Mouse (Mus musculus): ENCODE results near the gene Gm19426. TPM values are rescaled to one million over a fixed set of nuclear protein-coding genes. Genes with fewer than 3 reads are reported as not detected.

The Gm19426 gene
- polyA plus RNA-seq (2012; ENCODE audit: insufficient read depth, low replicate concordance) = 3.0 TPM in 1 of 2 replicates, not detected in the other

DNA sequence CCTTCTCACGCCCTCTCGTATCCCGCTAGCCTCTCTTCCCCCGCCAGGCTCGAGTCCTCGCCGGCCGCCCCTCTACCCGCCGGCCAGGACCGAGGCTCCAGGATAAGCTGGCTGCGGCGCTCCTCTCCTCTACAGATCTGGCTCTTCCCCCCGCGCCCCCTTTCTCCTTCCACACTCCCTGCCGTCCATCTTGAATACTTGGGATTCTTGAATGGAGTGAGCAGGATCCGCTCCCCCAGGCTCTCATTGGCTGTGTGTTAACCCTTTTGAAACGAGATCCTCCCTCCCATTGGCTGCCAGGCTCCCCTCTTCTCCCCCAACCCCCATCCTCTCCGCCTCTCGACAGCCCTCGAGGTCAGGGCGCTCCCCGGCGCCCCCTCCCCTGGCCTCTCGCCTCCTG lies at the start of gene Gm19426:
TSS of gene Gm19426 (minus strand) at position 95 of the 400 bp plus-strand sequence.
- Histone ChIP-seq H3K27me3 (replicated peaks) (peaks cover 35% of the 10 kb centered on the region), H3K4me3 (replicated peaks) (peak within 1 kb of the TSS; percentile 94), H3K9me3 (no peaks in the 10 kb centered on the region), H3K4me1 (peaks cover 70% of the 10 kb centered on the region), H3K36me3 (replicated peaks; ENCODE audit: low read length) (peaks cover 10% of the 10 kb centered on the region)
- no peak for TF ChIP-seq FLI1 (IDR thresholded peaks at IDR 0.05; ENCODE audit: low read length)
- TF ChIP-seq GATA1 (IDR thresholded peaks at IDR 0.05; ENCODE audit: borderline replicate concordance, low read length) = no peak

DNA sequence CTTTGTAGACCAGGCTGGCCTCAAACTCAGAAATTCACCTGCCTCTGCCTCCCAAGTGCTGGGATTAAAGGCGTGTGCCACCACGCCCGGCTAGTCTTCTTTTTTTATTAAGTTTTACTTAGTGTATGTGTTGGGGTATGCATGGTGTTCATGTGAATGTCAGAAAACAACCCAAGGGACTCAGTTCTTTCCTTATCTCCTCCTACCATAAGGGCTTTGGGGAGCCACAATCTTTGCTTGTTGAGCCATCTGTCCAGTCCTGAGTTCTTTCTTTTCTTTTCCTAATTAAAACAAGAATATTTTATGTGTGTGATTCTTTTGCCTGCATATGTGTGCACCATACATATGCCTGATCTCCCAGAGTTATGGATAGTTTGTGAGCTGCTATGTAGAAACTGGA lies 49.7 kb upstream of the Gm19426 start:
- no peak overlapping the region for H3K4me3 ChIP-seq (replicated peaks)
- H3K36me3 ChIP-seq (replicated peaks; ENCODE audit: low read length) = no peaks in the 10 kb centered on the region
- no peak for TF ChIP-seq FLI1 (IDR thresholded peaks at IDR 0.05; ENCODE audit: low read length)
- no peak for TF ChIP-seq GATA1 (IDR thresholded peaks at IDR 0.05; ENCODE audit: borderline replicate concordance, low read length)
- peaks cover 24% of the 10 kb centered on the region for H3K4me1 ChIP-seq
- no peaks in the 10 kb centered on the region for H3K27me3 ChIP-seq (replicated peaks)
- H3K9me3 ChIP-seq = peaks cover 16% of the 10 kb centered on the region

DNA sequence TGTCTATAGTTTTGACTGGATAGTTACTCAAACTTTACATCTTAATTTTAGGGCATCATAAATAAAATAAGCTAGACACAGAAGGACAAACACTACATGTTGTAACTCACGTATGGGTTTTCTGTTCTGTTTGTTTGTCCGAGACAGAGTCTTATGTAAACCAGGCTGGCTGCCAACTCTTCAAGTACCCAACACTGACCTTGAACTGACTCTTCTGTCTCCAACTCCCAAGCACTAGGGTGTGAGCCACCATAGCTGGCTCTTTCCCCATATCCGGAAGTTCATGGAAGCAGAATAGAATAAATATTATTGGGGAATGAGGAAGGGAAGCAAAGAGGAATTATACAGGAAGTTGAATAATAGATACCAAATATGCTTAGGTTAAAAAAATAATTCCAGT lies 49.1 kb upstream of the Gm19426 start:
- H3K4me3 ChIP-seq (replicated peaks) = no peak overlapping the region
- peaks cover 22% of the 10 kb centered on the region for H3K4me1 ChIP-seq

DNA sequence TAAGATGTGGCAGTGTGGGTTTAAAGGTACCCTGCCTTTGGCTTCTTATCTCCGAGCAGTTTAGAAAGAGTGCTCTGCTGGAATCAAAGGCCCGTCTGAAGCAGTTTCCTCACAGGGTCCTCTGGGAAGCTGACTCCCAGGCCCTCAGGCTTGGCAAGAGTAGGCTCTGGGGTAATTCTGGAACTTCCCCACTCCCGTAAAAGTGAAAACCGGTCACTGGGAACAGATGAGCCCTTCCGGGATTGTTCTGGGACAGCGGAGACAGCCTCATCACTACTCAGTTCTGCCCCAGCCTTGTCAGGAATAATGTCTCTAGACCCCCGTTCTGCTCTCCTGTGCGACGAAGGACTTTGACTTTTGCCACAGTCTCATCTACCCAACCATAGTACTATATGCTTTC lies 47.0 kb upstream of the Gm19426 start:
- Histone ChIP-seq H3K36me3 (replicated peaks; ENCODE audit: low read length) (no peaks in the 10 kb centered on the region), H3K4me1 (peaks cover 26% of the 10 kb centered on the region), H3K4me3 (replicated peaks) (no peak overlapping the region), H3K27me3 (replicated peaks) (peaks cover 3% of the 10 kb centered on the region), H3K9me3 (peaks cover 11% of the 10 kb centered on the region)
- TF ChIP-seq GATA1 (IDR thresholded peaks at IDR 0.05; ENCODE audit: borderline replicate concordance, low read length) = no peak
- TF ChIP-seq FLI1 (IDR thresholded peaks at IDR 0.05; ENCODE audit: low read length) = no peak

More for the DNA sequence above, 49.1 kb upstream of the Gm19426 start:
- Histone ChIP-seq H3K36me3 (replicated peaks; ENCODE audit: low read length) (no peaks in the 10 kb centered on the region), H3K9me3 (peaks cover 16% of the 10 kb centered on the region), H3K27me3 (replicated peaks) (peaks cover 3% of the 10 kb centered on the region)
- TF ChIP-seq GATA1 (IDR thresholded peaks at IDR 0.05; ENCODE audit: borderline replicate concordance, low read length) = no peak
- TF ChIP-seq FLI1 (IDR thresholded peaks at IDR 0.05; ENCODE audit: low read length) = no peak

DNA sequence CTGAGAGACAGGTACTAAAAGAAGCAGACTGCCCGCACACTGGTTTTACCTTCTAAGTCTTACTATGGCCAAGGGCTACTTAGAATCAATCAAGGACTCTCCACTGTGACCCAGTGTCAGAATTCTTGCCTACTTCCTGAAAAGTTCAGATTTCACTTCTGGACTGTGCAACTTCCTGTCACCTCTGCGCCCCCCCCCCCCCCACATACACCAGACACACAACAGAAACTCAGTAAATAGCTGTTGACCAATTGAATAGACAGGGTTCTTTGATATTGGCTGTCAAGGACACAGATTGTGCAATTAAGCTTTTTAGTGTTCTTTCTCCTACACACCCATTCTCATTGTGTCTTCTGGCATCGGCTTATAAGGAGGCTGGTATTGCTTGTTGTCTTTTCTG lies 44.9 kb upstream of the Gm19426 start:
- H3K9me3 ChIP-seq = no peaks in the 10 kb centered on the region
- H3K4me1 ChIP-seq = peaks cover 37% of the 10 kb centered on the region
- no peak overlapping the region for H3K4me3 ChIP-seq (replicated peaks)
- H3K36me3 ChIP-seq (replicated peaks; ENCODE audit: low read length) = no peaks in the 10 kb centered on the region
- peaks cover 3% of the 10 kb centered on the region for H3K27me3 ChIP-seq (replicated peaks)
- TF ChIP-seq FLI1 (IDR thresholded peaks at IDR 0.05; ENCODE audit: low read length) (no peak), GATA1 (IDR thresholded peaks at IDR 0.05; ENCODE audit: borderline replicate concordance, low read length) (no peak)

DNA sequence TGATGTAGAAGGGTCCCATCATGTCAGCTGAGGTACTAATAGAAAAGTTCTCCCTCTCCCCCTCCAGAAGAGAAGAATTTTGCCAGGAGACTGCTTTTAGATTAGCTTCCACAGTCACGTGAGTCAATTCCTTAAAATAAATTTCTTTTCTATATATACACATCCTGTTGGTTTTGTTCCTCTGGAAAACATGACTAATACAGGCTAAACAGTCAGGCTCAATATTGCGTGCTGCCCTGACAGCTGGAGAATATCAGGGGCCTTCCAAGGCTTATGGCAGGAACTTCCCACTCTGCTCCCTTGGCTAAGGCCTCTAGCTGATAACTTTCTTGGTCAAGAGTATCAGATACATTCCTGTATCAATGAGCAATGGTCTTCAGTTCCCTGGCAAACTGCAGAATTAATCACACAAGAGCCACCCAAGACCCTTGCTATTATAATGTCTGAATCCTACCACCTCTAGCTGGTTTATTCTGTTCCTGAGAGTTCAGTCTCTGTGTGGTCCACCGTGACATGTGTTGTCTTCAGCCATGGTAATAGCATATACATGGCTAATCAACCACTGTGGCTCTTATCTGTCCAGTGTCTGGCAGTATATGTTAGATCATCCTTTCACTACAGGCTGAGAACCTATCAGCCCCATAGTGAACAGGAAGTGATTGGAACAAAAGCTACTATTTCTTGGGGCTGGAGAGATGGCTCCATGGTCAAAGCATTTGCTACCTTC lies 40.5 kb upstream of the Gm19426 start:
- Histone ChIP-seq H3K9me3 (no peaks in the 10 kb centered on the region), H3K4me1 (peaks cover 46% of the 10 kb centered on the region), H3K36me3 (replicated peaks; ENCODE audit: low read length) (no peaks in the 10 kb centered on the region), H3K4me3 (replicated peaks) (peak overlapping the region; percentile 42), H3K27me3 (replicated peaks) (peaks cover 3% of the 10 kb centered on the region)
- no peak for TF ChIP-seq FLI1 (IDR thresholded peaks at IDR 0.05; ENCODE audit: low read length)
- TF ChIP-seq GATA1 (IDR thresholded peaks at IDR 0.05; ENCODE audit: borderline replicate concordance, low read length) = no peak

DNA sequence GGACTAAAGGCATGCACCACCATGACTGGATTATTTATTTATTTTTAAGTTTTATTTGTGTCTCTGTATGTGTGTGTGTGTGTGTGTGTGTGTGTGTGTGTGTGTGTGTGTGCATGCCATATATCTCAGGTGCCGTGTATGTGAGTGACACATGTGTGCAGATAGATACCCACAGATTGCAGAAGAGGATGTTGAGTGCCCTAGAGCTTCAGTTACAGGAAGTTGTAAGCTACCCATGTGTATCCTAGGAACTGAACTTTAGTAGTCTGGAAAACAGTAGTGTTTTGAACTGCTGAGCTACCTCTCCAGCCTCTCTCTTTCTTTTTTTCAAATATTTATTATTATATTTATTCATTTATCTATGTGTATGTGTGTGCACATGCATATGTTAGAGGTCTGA lies 39.9 kb upstream of the Gm19426 start:
- peaks cover 8% of the 10 kb centered on the region for H3K27me3 ChIP-seq (replicated peaks)
- TF ChIP-seq GATA1 (IDR thresholded peaks at IDR 0.05; ENCODE audit: borderline replicate concordance, low read length) (no peak), FLI1 (IDR thresholded peaks at IDR 0.05; ENCODE audit: low read length) (no peak)
- no peak overlapping the region for H3K4me3 ChIP-seq (replicated peaks)
- H3K9me3 ChIP-seq = no peaks in the 10 kb centered on the region
- H3K36me3 ChIP-seq (replicated peaks; ENCODE audit: low read length) = no peaks in the 10 kb centered on the region
- H3K4me1 ChIP-seq = peaks cover 42% of the 10 kb centered on the region

DNA sequence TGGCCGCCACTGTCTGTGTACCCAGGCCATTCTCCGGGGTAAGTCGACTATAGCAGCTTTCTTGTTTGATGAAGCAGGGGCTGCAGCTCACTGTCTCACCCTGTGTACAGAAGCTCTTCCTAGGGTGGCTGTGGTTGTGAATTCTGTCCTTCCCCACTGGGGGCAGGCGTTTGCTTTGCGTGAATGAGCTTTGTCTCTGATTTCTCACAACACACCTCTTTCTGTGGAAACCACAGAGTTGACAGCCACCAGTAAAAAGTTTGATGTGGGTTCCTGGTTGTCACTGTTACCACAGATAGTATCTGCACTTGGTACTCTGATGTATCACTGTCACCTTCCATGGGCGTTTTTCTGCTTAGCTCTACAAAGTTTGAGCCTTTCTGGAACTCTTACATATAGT lies 35.8 kb upstream of the Gm19426 start:
- peaks cover 25% of the 10 kb centered on the region for H3K4me1 ChIP-seq
- H3K36me3 ChIP-seq (replicated peaks; ENCODE audit: low read length) = no peaks in the 10 kb centered on the region
- H3K4me3 ChIP-seq (replicated peaks) = no peak overlapping the region
- TF ChIP-seq GATA1 (IDR thresholded peaks at IDR 0.05; ENCODE audit: borderline replicate concordance, low read length) (no peak), FLI1 (IDR thresholded peaks at IDR 0.05; ENCODE audit: low read length) (no peak)
- no peaks in the 10 kb centered on the region for H3K9me3 ChIP-seq
- peaks cover 21% of the 10 kb centered on the region for H3K27me3 ChIP-seq (replicated peaks)

DNA sequence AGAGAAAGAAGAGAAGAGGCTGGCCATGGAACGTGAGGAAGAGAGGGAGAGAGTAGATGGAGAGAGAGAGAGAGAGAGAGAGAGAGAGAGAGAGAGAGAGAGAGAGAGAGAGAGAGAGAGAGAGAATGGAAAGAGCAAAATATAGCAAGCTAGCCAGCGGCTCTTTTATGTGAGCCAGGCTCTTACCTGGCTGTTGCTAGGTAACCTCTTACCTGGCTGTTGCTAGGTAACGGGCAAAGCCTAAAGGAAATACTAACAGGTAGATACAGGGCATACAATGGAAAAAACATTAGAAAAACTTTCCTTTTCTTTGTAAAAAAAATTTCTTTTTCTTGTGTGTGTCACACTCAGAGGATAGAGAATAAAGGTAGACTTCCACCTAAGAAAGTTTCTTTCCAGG lies 34.3 kb upstream of the Gm19426 start:
- no peak for TF ChIP-seq GATA1 (IDR thresholded peaks at IDR 0.05; ENCODE audit: borderline replicate concordance, low read length)
- no peak for TF ChIP-seq FLI1 (IDR thresholded peaks at IDR 0.05; ENCODE audit: low read length)
- Histone ChIP-seq H3K4me1 (peaks cover 20% of the 10 kb centered on the region), H3K4me3 (replicated peaks) (no peak overlapping the region), H3K9me3 (no peaks in the 10 kb centered on the region), H3K36me3 (replicated peaks; ENCODE audit: low read length) (no peaks in the 10 kb centered on the region), H3K27me3 (replicated peaks) (peaks cover 35% of the 10 kb centered on the region)

DNA sequence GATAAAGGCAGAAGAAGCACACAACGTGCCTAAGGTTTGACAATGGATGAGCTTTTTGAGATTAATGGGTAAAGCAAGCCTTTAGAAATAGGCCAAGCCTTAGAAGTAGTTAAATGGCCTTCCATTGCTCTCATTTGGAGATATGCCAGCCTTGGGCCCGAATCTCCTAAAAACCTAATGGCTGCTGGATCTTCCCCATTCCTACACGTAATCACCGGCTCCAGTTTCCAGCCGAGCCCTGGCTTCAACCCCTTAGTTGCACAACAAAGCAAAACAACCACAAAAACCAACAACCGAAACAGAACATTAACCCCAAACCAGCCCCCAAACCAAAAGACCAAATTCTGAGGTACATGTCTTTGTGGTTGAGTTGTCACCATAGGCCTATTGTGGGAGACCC lies 32.2 kb upstream of the Gm19426 start:
- peaks cover 18% of the 10 kb centered on the region for H3K4me1 ChIP-seq
- H3K36me3 ChIP-seq (replicated peaks; ENCODE audit: low read length) = no peaks in the 10 kb centered on the region
- H3K4me3 ChIP-seq (replicated peaks) = no peak overlapping the region
- H3K9me3 ChIP-seq = no peaks in the 10 kb centered on the region
- peaks cover 42% of the 10 kb centered on the region for H3K27me3 ChIP-seq (replicated peaks)
- TF ChIP-seq GATA1 (IDR thresholded peaks at IDR 0.05; ENCODE audit: borderline replicate concordance, low read length) (no peak), FLI1 (IDR thresholded peaks at IDR 0.05; ENCODE audit: low read length) (no peak)
